Mouse (Mus musculus) bone marrow, adult 2 months (tissue): Measurements from ENCODE around the gene Capn12.

Experiments used
- CTCF ChIP-seq: fragments of 200-500 bp; IDR thresholded peaks from 2 replicates; pipeline ENCODE4 v1.5.1; 2011; ENCODE audit warnings: low read length, control low read depth; ENCODE audit not compliant: control insufficient read depth, insufficient read depth
- POLR2A ChIP-seq: fragments of 200-500 bp; IDR thresholded peaks from 2 replicates; pipeline ENCODE4 v1.6.1; 2011; ENCODE audit warnings: low read depth, mild to moderate bottlenecking, control low read depth, low read length, borderline replicate concordance; ENCODE audit not compliant: control insufficient read depth

DNA sequence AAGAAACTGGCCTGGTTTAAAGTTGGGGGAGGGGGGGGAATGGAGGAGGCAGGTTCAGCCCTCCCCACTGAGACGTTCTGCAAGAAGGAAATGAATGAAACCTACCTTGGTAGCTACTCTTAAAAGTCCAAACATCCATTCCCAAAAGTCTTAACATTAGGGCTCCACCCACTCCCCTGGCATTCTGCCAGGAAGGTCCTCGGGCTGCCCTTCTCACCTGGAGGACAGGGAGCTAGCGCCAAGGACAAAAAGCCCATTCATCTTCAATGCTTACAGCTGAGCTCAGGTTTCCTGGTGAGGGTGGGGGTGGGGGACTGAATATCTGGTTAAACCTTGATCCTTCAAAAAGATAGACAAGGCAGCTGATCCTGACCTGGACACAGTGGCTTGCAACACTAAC lies 48.2 kb downstream of the Capn12 start:
- TF ChIP-seq CTCF (no peak), POLR2A (no peak)
